Mouse (Mus musculus): ENCODE results near the gene Mgl2.

- TF ChIP-seq CTCF (IDR thresholded peaks at IDR 0.05; ENCODE audit: insufficient read depth, low read length) = peak; percentile 33; the same call in 1 of the 2 replicates
- TF ChIP-seq POLR2A (IDR thresholded peaks at IDR 0.05; ENCODE audit: borderline replicate concordance, extremely low read depth, low read depth, low read length) = no peak
These were observed 49.3 kb downstream of the Mgl2 start for GRCm38 (mm10) chr11:70179401-70179800.
